Mouse (Mus musculus) embryonic facial prominence, embryonic 14.5 days (tissue): ENCODE measurements around the gene Klrb1. TPM values are rescaled to one million over a fixed set of nuclear protein-coding genes. Genes with fewer than 3 reads are reported as not detected.
"Not testable (repeated sequence)": the region's sequence is repeated elsewhere in the genome, so short reads cannot be mapped to it uniquely, and the experiment has no call there.

ENCODE experiments used
- ATAC-seq: fragments of 200-750 bp; cut with Nextera tagmentation; 2 replicates; pipeline ENCODE4 v1.8.0; 2017; ENCODE audit warnings: low read depth, moderate number of reproducible peaks, moderate TSS enrichment
- DNase-seq: peaks from one replicate; pipeline ENCODE4 v3.0.0-alpha.2; 2015; ENCODE audit warnings: low spot score
- H3K27ac ChIP-seq: fragments of 300-500 bp; sonication (generic); replicated peaks from 2 replicates; pipeline ENCODE4 v1.5.1; 2014; ENCODE audit warnings: low read depth, mild to moderate bottlenecking, low read length, moderate library complexity
- H3K27me3 ChIP-seq: fragments of 300-500 bp; sonication (generic); replicated peaks from 2 replicates; pipeline ENCODE4 v1.6.1; 2014; ENCODE audit warnings: low read length; ENCODE audit not compliant: control insufficient read depth, insufficient read depth
- H3K36me3 ChIP-seq: fragments of 300-500 bp; sonication (generic); 2 replicates; pipeline ENCODE4 v1.6.1; 2014; ENCODE audit warnings: low read length, mixed read lengths; ENCODE audit not compliant: control insufficient read depth, insufficient read depth
- H3K4me1 ChIP-seq: fragments of 300-500 bp; sonication (generic); 2 replicates; pipeline ENCODE4 v1.6.1; 2014; ENCODE audit warnings: antibody characterized with exemption, low read length; ENCODE audit not compliant: control insufficient read depth, insufficient read depth
- H3K4me2 ChIP-seq: fragments of 300-500 bp; sonication (generic); 2 replicates; pipeline ENCODE4 v1.6.1; 2014; ENCODE audit warnings: low read depth, mild to moderate bottlenecking, low read length, moderate library complexity, mixed read lengths
- H3K4me3 ChIP-seq: fragments of 300-500 bp; sonication (generic); 2 replicates; pipeline ENCODE4 v1.5.1; 2014; ENCODE audit warnings: low read depth, mild to moderate bottlenecking, low read length
- H3K9ac ChIP-seq: fragments of 300-500 bp; sonication (generic); 2 replicates; pipeline ENCODE4 v1.6.1; 2014; ENCODE audit warnings: low read depth, mild to moderate bottlenecking, low read length, moderate library complexity, mixed read lengths
- H3K9me3 ChIP-seq: fragments of 300-500 bp; sonication (generic); 2 replicates; pipeline ENCODE4 v1.6.1; 2016; ENCODE audit warnings: low read length; ENCODE audit not compliant: control insufficient read depth
- WGBS: fragments of 180-500 bp; shearing (Covaris S2); extraction: QIAGEN DNeasy Blood & Tissue Kit; methylation state at CpG from one replicate; pipeline ENCODE4 v1.1.7; 2014; 5-methylcytosine and 5-hydroxymethylcytosine counted together
- polyA plus RNA-seq: library from polyadenylated mRNA; unstranded; fragments of >200 nt; fragmentation: Nextera tagmentation; extraction: Ambion mirVana; gene quantifications from 2 replicates; pipeline ENCODE4 v1.2.1, GENCODE M21; 2014

Gene Klrb1
- polyA plus RNA-seq = not detected in 2 replicates

DNA sequence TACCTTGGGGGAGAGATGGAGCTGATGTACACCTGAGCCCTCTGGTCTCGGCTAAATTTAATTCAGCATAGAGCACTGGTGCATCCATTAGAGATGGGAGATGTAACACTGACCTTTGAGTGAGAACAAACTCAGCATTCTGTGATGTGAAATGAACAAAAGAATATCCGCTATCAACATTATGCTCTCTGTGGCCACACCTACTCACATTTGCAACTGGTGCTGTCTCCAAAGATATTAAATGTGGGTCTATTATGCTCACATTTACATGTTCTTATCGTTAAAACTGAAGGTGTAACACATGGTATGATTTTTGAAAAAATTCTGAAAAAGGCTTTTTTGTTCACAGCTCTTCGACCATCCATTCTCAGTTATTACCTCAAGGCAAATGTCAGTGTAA lies at the start of gene Klrb1:
TSS of gene Klrb1 (minus strand) at position 101 of the 400 bp plus-strand sequence.
- Histone ChIP-seq H3K4me2 (no peak within 1 kb of the TSS), H3K4me1 (no peaks in the 10 kb centered on the region), H3K4me3 (no peak within 1 kb of the TSS), H3K9ac (no peak within 1 kb of the TSS), H3K9me3 (no peaks in the 10 kb centered on the region), H3K27ac (no peak within 1 kb of the TSS), H3K27me3 (no peaks in the 10 kb centered on the region), H3K36me3 (no peaks in the 10 kb centered on the region)
- DNase-seq (no peak), ATAC-seq (no peak)
- 77% methylated on average over 4 of the region's 4 CpGs for WGBS

GRCm38 (mm10) chr6:128769481-128770253 lies 46.8 kb upstream of the Klrb1 start:
- ATAC-seq (peak; percentile 61), DNase-seq (peak; percentile 50)
- Histone ChIP-seq H3K27me3 (no peaks in the 10 kb centered on the region), H3K9ac (no peak overlapping the region), H3K4me1 (0 out of 2 replicates have a peak, but pooled peaks cover 3% of the 10 kb centered on the region), H3K27ac (peak overlapping the region; percentile 3), H3K4me2 (peak overlapping the region; percentile 30), H3K4me3 (no peak overlapping the region), H3K36me3 (no peaks in the 10 kb centered on the region), H3K9me3 (no peaks in the 10 kb centered on the region)
- 57% methylated on average over 10 of the region's 10 CpGs for WGBS

DNA sequence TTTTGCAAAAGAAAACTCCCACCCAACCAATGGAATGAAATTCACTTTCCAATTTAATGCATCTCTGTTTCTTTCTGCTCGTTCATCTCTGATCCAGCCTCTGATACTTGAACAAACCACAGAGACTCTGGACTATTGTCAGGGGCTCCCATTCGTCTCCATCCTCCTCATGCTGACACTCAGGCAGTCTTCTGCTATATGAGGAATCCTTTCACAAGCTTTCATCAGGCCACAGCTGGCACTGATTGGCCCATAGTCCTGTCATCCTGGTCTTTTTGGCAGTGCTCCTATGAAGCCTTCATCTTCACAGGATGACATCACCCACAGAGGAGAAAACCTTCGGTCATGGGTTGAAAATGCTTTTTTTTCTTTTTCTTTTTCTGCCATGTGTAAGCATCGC lies 45.2 kb upstream of the Klrb1 start:
- ATAC-seq = no peak
- no peak for DNase-seq
- WGBS = 73% methylated on average over 4 of the region's 4 CpGs
- no peak overlapping the region for H3K4me2 ChIP-seq
- H3K36me3 ChIP-seq = no peaks in the 10 kb centered on the region
- no peak overlapping the region for H3K4me3 ChIP-seq
- H3K9ac ChIP-seq = no peak overlapping the region
- H3K4me1 ChIP-seq = 0 out of 2 replicates have a peak, but pooled peaks cover 3% of the 10 kb centered on the region
- no peaks in the 10 kb centered on the region for H3K27me3 ChIP-seq
- H3K9me3 ChIP-seq = no peaks in the 10 kb centered on the region
- no peak overlapping the region for H3K27ac ChIP-seq

DNA sequence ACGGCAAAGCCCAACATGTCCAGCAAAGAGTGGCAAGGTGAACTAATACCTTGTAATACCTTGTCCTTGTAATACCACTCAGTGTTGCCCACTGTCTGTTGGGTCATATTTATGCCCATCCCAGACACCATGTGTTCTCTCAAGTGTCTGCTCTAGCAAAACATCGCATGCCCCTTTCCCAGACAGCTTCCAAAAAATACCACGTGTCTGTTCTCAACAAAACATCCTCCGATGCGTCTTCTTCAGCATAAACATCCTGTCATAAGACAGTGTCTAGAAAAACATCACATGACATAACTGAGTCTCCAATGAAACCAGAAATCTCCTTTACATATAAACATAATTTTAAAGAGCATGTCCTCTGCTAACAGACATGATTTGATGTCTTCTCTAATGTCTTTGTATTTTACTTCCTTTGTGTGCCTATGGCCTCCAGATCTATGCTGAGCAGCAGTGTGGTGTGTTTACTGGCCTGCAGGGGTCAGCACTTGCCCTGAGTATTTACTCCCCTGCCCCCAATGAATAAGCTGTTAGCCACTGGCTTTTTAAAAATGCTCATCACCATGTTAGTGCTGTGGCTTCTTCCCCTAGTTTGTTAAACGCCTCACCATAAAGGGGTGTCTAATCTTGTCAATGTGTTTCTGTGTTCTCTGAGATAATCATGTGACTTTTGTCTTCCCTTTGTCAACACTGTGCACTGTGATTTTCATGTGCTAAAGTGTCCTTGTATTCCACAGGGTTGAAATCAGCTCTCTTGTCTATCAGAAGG lies 43.8 kb upstream of the Klrb1 start:
- H3K9me3 ChIP-seq, H3K4me3 ChIP-seq, H3K4me1 ChIP-seq, ATAC-seq, H3K9ac ChIP-seq, H3K27me3 ChIP-seq, H3K36me3 ChIP-seq, H3K4me2 ChIP-seq, H3K27ac ChIP-seq: not testable (repeated sequence)
- DNase-seq = peak; percentile 66
- WGBS = 61% methylated on average over 6 of the region's 6 CpGs

- Histone ChIP-seq H3K36me3 (no peaks in the 10 kb centered on the region), H3K4me3 (no peak overlapping the region; the same call in 1 of the 2 replicates), H3K27ac (no peak overlapping the region), H3K9me3 (no peaks in the 10 kb centered on the region), H3K4me2 (no peak overlapping the region), H3K27me3 (no peaks in the 10 kb centered on the region), H3K4me1 (peaks cover 3% of the 10 kb centered on the region; the same call in 1 of the 2 replicates), H3K9ac (no peak overlapping the region)
- ATAC-seq = no peak
- WGBS = 89% methylated on average over 1 of the region's 1 CpGs
- no peak for DNase-seq
Measured at GRCm38 (mm10) chr6:128765211-128765610, 42.4 kb upstream of the Klrb1 start.

- Histone ChIP-seq H3K9ac (peak overlapping the region; percentile 54; the same call in 1 of the 2 replicates), H3K27ac (peak overlapping the region; percentile 67), H3K4me3 (peak overlapping the region; percentile 47), H3K9me3 (no peaks in the 10 kb centered on the region), H3K4me2 (peak overlapping the region; percentile 53), H3K27me3 (no peaks in the 10 kb centered on the region), H3K36me3 (no peaks in the 10 kb centered on the region), H3K4me1 (peaks cover 1% of the 10 kb centered on the region; the same call in 1 of the 2 replicates)
- ATAC-seq (no peak), DNase-seq (no peak)
- WGBS = 18% methylated on average over 5 of the region's 5 CpGs
Measured at GRCm38 (mm10) chr6:128764598-128764997, 41.7 kb upstream of the Klrb1 start.

GRCm38 (mm10) chr6:128763736-128764523 lies 41.1 kb upstream of the Klrb1 start:
- Histone ChIP-seq H3K27ac (peak overlapping the region; percentile 71), H3K4me1 (peaks cover 2% of the 10 kb centered on the region; the same call in 1 of the 2 replicates), H3K27me3 (no peaks in the 10 kb centered on the region), H3K9ac (peak overlapping the region; percentile 62), H3K36me3 (no peaks in the 10 kb centered on the region), H3K9me3 (no peaks in the 10 kb centered on the region), H3K4me2 (peak overlapping the region; percentile 58), H3K4me3 (peak overlapping the region; percentile 47)
- WGBS = 1% methylated on average over 29 of the region's 30 CpGs
- ATAC-seq (peak; percentile 95), DNase-seq (peak; percentile 98)
